Mouse (Mus musculus) layer of hippocampus, adult 2 months (tissue): ENCODE measurements around the gene Bbs2. TPM values are rescaled to one million over a fixed set of nuclear protein-coding genes. Genes with fewer than 3 reads are reported as not detected.
A peak's percentile ranks its signal among the peaks of the same experiment; 100 is the strongest.

Experiments
- DNase-seq, 2 experiments: peaks; one replicate each; pipeline ENCODE4 v3.0.0; 2022; ENCODE audit warnings: low spot score in 2 of 2
- H3K27ac ChIP-seq: fragments of 200-600 bp; 2 replicates; pipeline ENCODE4 v1.8.1; 2022
- H3K4me3 ChIP-seq: fragments of 200-600 bp; 2 replicates; pipeline ENCODE4 v1.8.1; 2022; ENCODE audit warnings: mild to moderate bottlenecking
- CTCF ChIP-seq: fragments of 200-600 bp; conservative IDR thresholded peaks from 2 replicates; pipeline ENCODE4 v1.8.1; 2022; ENCODE audit warnings: antibody characterized with exemption, mild to moderate bottlenecking, moderate library complexity
- total RNA-seq, 2 experiments: library from RNA; stranded (reverse); gene quantifications; 2 replicates each; pipeline ENCODE4 v1.2.3; 2021

Gene Bbs2
- total RNA-seq, 2 experiments from 2014 or later, result 27.6 to 31.4 TPM

GRCm38 (mm10) chr8:94076461-94077192 is 22.1 kb downstream of the Bbs2 start:
- Histone ChIP-seq H3K4me3 (no peak overlapping the region), H3K27ac (no peak overlapping the region)
- TF ChIP-seq CTCF, result no peak
- no peak for DNase-seq

DNA sequence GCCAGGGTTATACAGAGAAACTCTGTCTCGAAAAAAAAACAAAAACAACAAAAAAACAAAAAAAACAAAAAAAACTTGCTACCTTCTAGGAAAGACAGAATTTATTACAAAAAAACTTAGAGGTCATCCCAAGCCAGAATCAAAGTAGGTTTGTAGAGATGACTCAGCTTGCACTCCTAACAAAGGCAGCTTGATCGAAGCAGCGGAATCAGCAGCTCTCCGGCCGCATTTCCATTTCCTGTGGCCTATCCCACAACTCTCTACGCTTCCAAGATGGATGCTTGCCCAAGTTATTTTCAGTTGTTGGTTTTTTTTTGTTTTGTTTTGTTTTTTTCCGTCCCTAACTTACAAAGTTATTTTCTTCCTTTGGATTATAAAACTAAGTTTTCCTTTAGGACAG is 29.9 kb downstream of the Bbs2 start:
- Histone ChIP-seq H3K4me3 (no peak overlapping the region), H3K27ac (no peak overlapping the region)
- no peak for TF ChIP-seq CTCF
- DNase-seq, result no peak

DNA sequence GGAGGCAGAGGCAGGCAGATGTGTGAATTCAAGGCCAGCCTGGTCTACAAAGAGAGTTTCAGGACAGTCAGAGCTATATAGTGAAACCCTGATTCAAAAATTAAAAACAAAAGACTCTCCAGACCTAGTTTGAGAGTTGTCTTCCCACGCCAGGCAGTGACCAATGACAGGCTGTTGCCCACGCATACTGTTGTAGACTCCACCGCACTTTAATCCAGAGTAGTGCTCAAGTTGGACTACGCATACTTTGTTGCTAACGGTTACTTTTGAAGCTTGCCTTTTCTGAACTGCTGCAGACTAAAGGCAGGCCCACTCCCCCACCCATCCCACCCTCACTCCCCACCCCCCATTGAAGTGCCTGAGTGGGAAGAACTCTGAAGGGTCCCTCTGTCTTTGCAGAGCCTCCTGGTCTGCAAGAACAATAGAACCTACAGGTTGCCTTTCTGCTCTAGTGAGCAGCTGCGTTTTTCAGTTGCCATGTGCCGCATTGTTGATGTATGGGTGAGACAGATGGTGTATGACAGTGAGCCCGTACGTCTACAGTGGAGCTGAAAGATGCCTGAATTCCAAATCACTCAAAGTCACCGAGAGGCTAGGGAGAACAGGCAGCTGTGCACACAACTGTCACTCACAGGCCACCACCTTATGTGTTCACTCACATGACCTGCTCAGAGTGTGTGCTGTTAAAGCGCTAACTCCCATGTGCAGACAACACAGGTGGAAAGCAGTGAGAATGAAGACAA is 32.4 kb downstream of the Bbs2 start:
- peak; percentile 55 to 70 for DNase-seq
- Histone ChIP-seq H3K27ac (peak overlapping the region; percentile 61), H3K4me3 (no peak overlapping the region)
- TF ChIP-seq CTCF, result no peak

- peak; percentile 14 to 74 for DNase-seq
- Histone ChIP-seq H3K4me3 (no peak overlapping the region), H3K27ac (no peak overlapping the region)
- peak; percentile 94 for TF ChIP-seq CTCF
Measured at GRCm38 (mm10) chr8:94057157-94057854, 41.4 kb downstream of the Bbs2 start.

DNA sequence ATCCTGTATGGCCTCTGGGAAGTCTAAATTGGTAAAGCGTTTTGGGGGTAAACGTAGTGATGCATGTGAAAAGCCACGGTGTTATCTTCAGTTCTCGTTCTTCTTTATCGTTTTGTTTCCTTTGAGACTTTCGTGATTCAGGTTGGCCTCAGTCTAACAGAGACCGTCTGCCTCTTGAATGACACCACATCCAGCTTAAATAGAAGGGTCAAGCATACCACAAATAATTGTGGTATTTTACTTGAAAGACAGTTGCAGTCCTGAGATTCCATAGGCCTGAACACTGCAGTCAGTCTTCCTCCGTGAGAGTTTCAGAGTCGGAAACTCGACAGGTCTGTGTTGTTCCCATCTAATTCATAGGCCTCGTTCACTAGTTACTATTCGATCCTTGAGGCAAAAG is 46.0 kb downstream of the Bbs2 start:
- Histone ChIP-seq H3K4me3 (no peak overlapping the region), H3K27ac (no peak overlapping the region)
- no peak for TF ChIP-seq CTCF
- no peak for DNase-seq

GRCm38 (mm10) chr8:94047845-94048244 is 50.9 kb downstream of the Bbs2 start:
- TF ChIP-seq CTCF, result no peak
- Histone ChIP-seq H3K4me3 (no peak overlapping the region), H3K27ac (peak overlapping the region; percentile 32; the same call in 1 of the 2 replicates)
- DNase-seq, result peak; percentile 32 to 58

DNA sequence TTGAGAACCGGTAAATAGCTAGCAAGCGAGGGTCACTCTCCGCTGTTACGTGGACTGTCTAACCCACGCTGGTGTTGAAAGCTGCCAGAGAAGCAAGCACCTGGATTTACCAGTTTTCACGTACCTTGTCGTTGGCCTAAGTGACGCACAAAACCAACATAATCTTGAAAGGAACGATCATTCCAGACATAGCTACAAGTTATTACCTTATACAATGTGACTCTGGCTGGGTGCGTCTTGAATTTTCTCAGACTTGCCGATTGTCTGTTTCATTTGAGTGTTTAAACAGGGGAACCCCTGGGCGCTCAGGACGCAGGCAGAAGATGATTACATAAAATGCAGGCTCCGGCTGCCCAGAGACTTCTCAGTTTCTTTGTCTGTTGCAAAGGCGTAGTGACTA is 60.9 kb downstream of the Bbs2 start:
- Histone ChIP-seq H3K4me3 (peak overlapping the region; percentile 84), H3K27ac (peak overlapping the region; percentile 87)
- no peak for DNase-seq
- TF ChIP-seq CTCF, result no peak

GRCm38 (mm10) chr8:94036944-94037524 is 61.7 kb downstream of the Bbs2 start, which contains the start of the genes Nudt21 and Ogfod1:
Gene Nudt21, minus strand, starts transcription at chr8:94037031.
Gene Ogfod1, plus strand, starts transcription at chr8:94037198.
- H3K27ac ChIP-seq, result peak within 1 kb of the TSS; percentile 87
- TF ChIP-seq CTCF, result no peak

GRCm38 (mm10) chr8:94036541-94036940 is 62.2 kb downstream of the Bbs2 start:
- Histone ChIP-seq H3K4me3 (peak overlapping the region; percentile 84), H3K27ac (peak overlapping the region; percentile 61; the same call in 1 of the 2 replicates)
- DNase-seq, result peak; percentile 20 to 49

More at GRCm38 (mm10) chr8:94036944-94037524, 61.7 kb downstream of the Bbs2 start, which contains the start of the genes Nudt21 and Ogfod1:
- peak; percentile 94 to 97 for DNase-seq
- peak within 1 kb of the TSS; percentile 84 for H3K4me3 ChIP-seq

DNA sequence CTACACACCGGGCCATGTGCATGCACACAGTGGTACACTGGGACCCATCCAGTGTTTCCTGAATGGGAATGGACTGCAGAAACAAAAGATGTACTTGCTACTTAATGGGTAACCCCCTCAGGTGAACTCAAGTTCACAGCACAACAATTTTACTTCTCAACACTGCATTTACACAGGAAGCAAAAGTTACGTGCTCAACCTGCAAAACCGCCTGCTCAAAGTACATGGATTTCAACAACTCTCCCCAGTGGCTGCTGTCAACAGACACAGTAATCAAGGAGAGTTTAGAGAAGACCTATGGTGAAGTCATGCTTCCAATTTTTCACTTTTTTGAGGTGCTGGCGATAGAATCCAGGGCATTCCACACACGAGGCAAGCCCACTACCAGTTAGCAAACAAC is 63.5 kb downstream of the Bbs2 start:
- TF ChIP-seq CTCF, result no peak
- peak overlapping the region; percentile 84 for H3K4me3 ChIP-seq
- H3K27ac ChIP-seq, result no peak overlapping the region
- no peak for DNase-seq

DNA sequence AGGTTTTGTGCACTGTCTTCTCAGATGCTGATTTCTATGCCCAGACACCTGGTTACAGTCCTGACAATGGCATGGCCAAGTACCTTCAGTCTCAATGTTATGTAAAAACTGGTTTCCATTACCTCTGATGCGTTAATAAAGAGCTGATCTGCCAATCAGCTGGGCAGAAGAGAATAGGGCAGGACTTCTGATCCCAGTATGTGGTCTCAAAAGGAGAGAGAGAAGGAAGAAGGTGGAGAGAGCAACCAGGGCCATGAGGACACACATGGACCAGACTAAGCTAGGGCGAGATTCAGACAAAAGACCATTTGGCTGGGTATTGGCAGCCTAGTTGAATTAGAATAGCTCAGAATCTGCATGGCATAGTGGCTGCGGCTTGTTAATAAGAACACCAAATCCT is 65.1 kb downstream of the Bbs2 start:
- Histone ChIP-seq H3K27ac (peak overlapping the region; percentile 28; the same call in 1 of the 2 replicates), H3K4me3 (no peak overlapping the region)
- DNase-seq, result no peak
- no peak for TF ChIP-seq CTCF

GRCm38 (mm10) chr8:94029701-94030100 is 69.0 kb downstream of the Bbs2 start:
- no peak for TF ChIP-seq CTCF
- no peak overlapping the region for H3K4me3 ChIP-seq
- H3K27ac ChIP-seq, result no peak overlapping the region
- no peak for DNase-seq
